Mouse (Mus musculus): ENCODE measurements at regions not wholly inside any gene's neighbourhood (a gene's known extent, or its start where the extent isn't known, plus 50 kb on each side); places are given as distances from the start of the nearest gene placed in this dataset.

- no peak for DNase-seq
Observed at GRCm38 (mm10) chr8:26690178-26690735, 286.9 kb upstream of the Zfp703 start.

GRCm38 (mm10) chr8:26697579-26698084, 279.5 kb upstream of the Zfp703 start:
- DNase-seq = no peak

GRCm38 (mm10) chr8:26698580-26698979, 278.5 kb upstream of the Zfp703 start:
- peak; percentile 17 for DNase-seq

- DNase-seq = no peak
Observed at GRCm38 (mm10) chr8:26706048-26706767, 270.9 kb upstream of the Zfp703 start.

DNA sequence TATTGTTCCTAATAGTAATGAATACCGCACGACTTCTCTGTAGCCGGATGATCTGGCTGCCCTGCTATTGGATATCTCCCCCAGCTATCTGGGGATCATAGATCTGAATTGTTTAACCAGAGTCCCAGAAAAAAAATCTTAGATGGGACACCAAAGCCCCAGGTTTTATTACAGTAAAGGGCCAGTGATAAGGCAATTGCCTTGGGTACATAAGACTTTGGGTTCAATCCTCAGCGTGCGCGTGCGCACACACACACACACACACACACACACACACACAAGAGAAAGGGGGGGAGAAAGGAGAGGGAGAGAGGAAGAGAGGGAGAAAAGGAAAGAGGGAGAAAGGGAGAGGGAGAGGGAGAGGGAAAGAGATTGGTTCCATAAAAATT, 270.4 kb upstream of the Zfp703 start:
- no peak for DNase-seq

DNA sequence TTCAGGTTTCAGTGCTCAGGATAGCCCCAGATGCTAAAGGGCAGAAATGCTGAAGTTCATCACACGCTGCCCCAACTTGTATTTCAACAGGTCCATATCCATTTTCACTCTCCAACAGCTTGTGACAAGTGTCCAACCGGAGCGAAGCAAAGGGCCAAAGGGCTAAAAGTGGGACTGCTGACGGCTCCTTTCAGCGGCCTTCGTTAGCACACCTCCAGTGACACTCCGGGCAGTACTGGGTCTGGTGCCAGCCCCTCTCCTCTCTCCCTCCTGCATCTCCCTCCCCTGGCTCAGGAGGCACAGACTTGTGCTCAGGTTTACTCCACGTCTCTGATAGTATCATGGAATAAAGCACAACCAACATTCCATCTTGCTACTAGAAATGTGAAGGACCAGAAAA, 263.3 kb upstream of the Zfp703 start:
- no peak for DNase-seq

DNA sequence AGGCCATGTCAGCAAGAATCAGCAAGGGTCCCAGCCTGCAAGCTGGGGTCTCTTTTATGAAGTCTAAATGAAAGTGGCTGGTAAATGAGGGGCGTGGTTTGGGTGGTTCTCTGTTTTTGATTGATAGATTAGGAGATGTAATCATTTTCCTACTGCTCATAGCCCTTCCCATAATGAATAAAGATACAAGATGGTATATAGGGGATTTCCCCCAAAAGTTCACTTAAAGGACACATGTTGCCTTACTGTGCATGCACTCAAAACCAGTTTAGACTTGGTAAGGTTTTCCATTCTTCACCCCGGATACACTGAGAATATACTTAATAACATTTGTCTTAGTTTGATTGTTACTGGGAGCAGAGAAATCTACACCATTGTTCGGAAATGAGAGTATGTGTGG, 262.4 kb upstream of the Zfp703 start:
- no peak for DNase-seq

- no peak for DNase-seq
Observed at GRCm38 (mm10) chr8:26718409-26719355, 258.4 kb upstream of the Zfp703 start.

DNA sequence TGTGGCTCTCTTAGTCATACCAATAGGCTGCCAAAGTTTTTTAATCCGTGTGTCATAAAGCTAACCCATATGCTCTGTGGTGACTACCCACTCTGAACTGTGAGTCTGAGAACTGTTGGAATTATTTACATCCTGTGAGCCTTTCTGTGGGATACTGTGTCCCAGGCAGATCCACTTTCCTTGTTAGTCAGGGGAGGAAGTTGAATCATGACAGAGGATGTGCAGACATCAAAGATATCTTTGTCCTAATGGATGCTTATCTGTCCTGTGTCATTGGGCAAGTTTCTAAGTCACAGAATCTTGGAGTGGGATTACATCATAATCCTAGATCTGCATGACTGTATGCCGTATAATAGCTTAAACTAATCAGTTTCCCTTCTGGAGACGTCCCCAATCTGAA, 254.4 kb upstream of the Zfp703 start:
- no peak for DNase-seq

GRCm38 (mm10) chr8:26724628-26725027, 252.5 kb upstream of the Zfp703 start:
- DNase-seq = peak; percentile 70

DNA sequence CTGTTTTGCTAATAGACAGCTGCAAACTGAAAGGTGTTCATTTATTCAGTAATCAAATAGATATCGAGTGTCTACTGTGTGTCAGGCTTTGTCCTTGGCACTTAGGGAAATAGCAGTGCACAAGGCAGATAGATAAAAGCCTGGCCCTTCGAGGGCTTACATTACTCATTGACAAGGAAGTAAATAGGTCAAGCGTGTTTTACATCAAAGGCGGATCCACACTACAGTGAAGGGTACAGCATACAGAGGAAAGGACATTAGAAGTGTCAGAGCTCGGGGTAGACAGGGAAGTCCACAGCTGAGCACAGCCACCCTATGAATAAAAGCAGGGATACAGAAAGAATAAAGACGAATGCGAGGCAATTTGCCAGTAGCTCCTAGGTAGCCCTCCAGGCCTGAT, 251.6 kb upstream of the Zfp703 start:
- peak; percentile 26 for DNase-seq

- no peak for DNase-seq
Observed at GRCm38 (mm10) chr8:26729351-26729750, 247.8 kb upstream of the Zfp703 start.

DNA sequence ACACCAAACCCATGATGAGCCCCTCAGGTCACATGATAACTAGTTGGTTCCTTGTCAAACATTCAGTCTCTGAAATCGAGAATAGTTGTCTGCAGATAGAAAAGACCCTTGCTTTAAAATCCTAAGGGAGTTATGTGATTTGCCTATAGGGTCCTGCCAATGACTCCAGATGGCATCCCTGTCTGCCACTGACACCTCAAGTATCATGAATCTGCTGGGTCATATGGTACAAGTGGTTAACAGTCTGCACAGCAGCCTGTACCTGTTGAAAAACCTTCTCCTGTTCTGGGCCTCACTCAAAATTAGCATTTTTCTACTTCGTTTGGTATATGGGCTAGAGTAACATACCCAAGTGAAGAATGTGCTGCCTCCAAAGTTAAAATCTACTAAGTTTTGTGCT, 246.0 kb upstream of the Zfp703 start:
- DNase-seq = no peak

DNA sequence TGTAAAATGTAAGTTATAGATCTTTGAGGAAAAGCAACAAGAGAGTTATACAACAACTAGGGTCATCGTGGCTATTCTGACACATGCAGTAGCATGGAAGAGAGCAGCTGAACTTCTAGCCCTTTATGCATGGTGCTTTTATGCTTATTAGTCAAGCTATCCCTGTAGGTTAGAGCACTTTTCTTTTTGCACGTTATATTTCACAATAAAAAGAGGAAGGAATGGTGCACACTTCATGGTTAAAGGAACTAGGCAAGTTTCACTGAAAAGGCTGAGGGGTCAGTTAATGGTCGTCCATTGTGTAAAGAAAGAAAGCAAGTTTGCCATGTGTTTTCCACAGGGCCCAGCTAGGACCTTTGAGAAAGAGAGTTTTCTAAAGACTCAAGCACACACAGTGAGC, 232.7 kb upstream of the Zfp703 start:
- no peak for DNase-seq

DNA sequence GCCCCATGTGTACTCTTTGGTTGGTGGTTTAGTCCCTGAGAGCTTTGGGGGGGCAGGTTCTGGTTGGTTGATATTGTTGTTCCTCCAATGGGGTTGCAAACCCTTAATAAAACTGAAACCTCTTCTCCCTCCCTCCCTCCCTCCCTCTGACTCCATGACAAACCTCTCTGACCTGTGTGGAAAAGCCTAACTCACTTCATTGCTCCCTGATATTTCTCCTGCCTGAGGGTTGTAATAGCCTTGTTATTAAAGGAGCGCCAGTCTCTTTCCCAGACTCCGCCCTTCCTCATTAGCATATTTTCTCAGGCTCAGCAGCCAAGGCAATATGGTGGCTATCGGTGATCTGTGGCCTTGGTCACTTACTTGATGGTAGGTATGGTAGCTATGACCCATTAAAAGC, 230.3 kb upstream of the Zfp703 start:
- DNase-seq = no peak

- peak; percentile 79 for DNase-seq
Observed at GRCm38 (mm10) chr8:26747241-26747972, 229.7 kb upstream of the Zfp703 start.

- DNase-seq = no peak
Observed at GRCm38 (mm10) chr8:26748161-26748971, 228.8 kb upstream of the Zfp703 start.

- DNase-seq = no peak
Observed at GRCm38 (mm10) chr8:26748972-26749291, 228.2 kb upstream of the Zfp703 start.

GRCm38 (mm10) chr8:26750120-26750519, 227.0 kb upstream of the Zfp703 start:
- no peak for DNase-seq

- DNase-seq = no peak
Observed at GRCm38 (mm10) chr8:26751651-26752050, 225.5 kb upstream of the Zfp703 start.

DNA sequence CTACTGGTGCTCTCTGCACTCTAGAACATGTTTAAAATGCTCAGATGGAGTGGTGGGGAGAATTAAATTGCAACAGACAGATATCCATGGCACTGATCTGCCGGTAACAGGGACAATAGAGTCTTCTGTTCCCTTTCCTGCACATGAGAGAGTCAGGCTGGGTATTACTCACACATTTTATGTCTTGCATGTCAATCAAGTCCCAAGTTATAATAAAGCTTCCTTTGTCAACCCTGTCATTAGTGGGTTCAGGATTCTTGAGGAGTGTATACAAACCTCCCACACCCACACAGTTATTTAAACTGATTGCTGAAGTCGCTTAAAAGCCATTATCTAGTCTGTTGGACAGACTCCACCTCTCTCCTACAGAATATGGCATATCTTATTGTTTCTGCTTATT, 220.7 kb upstream of the Zfp703 start:
- no peak for DNase-seq

DNA sequence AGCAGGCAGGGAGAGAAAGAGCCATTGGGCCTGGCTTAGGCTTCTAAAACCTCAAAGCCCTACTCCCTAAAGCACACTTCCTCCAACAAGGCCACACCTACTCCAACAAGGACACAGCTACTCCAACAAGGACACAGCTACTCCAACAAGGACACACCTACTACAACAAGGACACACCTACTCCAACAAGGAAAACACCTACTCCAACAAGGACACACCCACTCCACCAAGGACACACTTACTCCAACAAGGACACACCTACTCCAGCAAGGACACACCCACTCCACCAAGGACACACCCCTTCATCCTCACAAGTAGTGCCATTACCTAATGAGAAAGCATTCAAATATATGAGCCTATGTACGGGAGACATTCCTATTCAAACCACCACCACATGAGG, 216.4 kb upstream of the Zfp703 start:
- no peak for DNase-seq

All from adrenal gland, adult 8-10 months (tissue).